Mouse (Mus musculus): ENCODE results near the gene Dohh.

GRCm38 (mm10) chr10:81345162-81345534, 39.1 kb upstream of the Dohh start:
- no peak for TF ChIP-seq POLR2A (IDR thresholded peaks at IDR 0.05; ENCODE audit: control insufficient read depth, extremely low read depth, insufficient read depth, low read length, poor library complexity)
- TF ChIP-seq CTCF (IDR thresholded peaks at IDR 0.05; ENCODE audit: borderline replicate concordance, control insufficient read depth, extremely low read depth, insufficient read depth, low read length, poor library complexity): no peak

All from thymus, adult 2 months (tissue).